Mouse (Mus musculus) kidney, postnatal 0 days (tissue): ENCODE data around the gene Slc4a10. TPM values are rescaled to one million over a fixed set of nuclear protein-coding genes. Genes with fewer than 3 reads are reported as not detected.

Experiments used
- ATAC-seq: fragments of 200-750 bp; cut with Nextera tagmentation; replicated peaks from 2 replicates; pipeline ENCODE4 v1.8.0; 2017; ENCODE audit warnings: low read depth, moderate number of reproducible peaks, moderate TSS enrichment, moderate library complexity; ENCODE audit not compliant: low FRiP score
- DNase-seq: peaks from one replicate; pipeline ENCODE4 v3.0.0-alpha.2; 2016; ENCODE audit warnings: low spot score
- H3K27ac ChIP-seq: fragments of 300-500 bp; sonication (generic); 2 replicates; pipeline ENCODE4 v1.5.1; 2014; ENCODE audit warnings: mild to moderate bottlenecking
- H3K27me3 ChIP-seq: fragments of 300-500 bp; sonication (generic); 2 replicates; pipeline ENCODE4 v1.6.1; 2014; ENCODE audit warnings: low read length, mixed read lengths; ENCODE audit not compliant: insufficient read depth
- H3K36me3 ChIP-seq: fragments of 300-500 bp; sonication (generic); 2 replicates; pipeline ENCODE4 v1.6.1; 2014; ENCODE audit warnings: low read length, mixed read lengths; ENCODE audit not compliant: insufficient read depth
- H3K4me1 ChIP-seq: fragments of 300-500 bp; sonication (generic); replicated peaks from 2 replicates; pipeline ENCODE4 v1.6.1; 2014; ENCODE audit warnings: antibody characterized with exemption, low read length, mixed read lengths; ENCODE audit not compliant: insufficient read depth
- H3K4me2 ChIP-seq: fragments of 300-500 bp; sonication (generic); 2 replicates; pipeline ENCODE4 v1.6.1; 2014; ENCODE audit warnings: mild to moderate bottlenecking, low read length, moderate library complexity, mixed read lengths
- H3K4me3 ChIP-seq: fragments of 300-500 bp; sonication (generic); replicated peaks from 2 replicates; pipeline ENCODE4 v1.5.1; 2014; ENCODE audit warnings: low read depth, low read length
- H3K9ac ChIP-seq: fragments of 300-500 bp; sonication (generic); 2 replicates; pipeline ENCODE4 v1.6.1; 2014; ENCODE audit warnings: low read depth, low read length
- H3K9me3 ChIP-seq: fragments of 300-500 bp; sonication (generic); replicated peaks from 2 replicates; pipeline ENCODE4 v1.6.1; 2016; ENCODE audit warnings: low read length, inconsistent platforms, mixed read lengths
- CTCF ChIP-seq: IDR thresholded peaks from 2 replicates; pipeline ENCODE4 v1.5.1; 2016; ENCODE audit warnings: antibody characterized with exemption, low read depth, mild to moderate bottlenecking, moderate library complexity
- WGBS: fragments of 180-500 bp; shearing (Covaris S2); extraction: QIAGEN DNeasy Blood & Tissue Kit; methylation state at CpG from one replicate; pipeline ENCODE4 v1.1.7; 2014; 5-methylcytosine and 5-hydroxymethylcytosine counted together
- polyA plus RNA-seq: library from polyadenylated mRNA; unstranded; fragments of >200 nt; fragmentation: Nextera tagmentation; extraction: Ambion mirVana; gene quantifications from 2 replicates; pipeline ENCODE4 v1.2.1, GENCODE M21; 2015

Gene Slc4a10
- polyA plus RNA-seq, 1 experiment from 2014 or later = 0.38 TPM

DNA sequence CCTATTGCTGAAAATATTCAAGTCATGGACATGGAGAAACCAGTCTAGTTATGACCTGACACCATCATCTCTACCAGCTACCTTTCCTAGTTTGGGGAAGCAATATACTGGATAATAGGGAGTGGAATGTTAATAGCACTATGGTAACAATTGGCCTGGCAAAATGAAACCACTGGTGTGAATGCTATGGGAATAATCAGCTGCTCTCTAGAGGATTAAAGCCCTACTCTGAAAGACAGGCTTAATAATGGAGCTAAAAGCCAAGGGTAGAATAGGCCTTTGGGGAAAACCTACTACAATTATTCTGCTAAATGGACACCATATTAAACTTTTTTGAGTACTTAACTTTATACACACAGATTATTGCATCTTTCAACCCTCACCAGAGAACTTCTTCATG, 30.2 kb downstream of the Slc4a10 start:
- Histone ChIP-seq H3K27ac (no peak overlapping the region), H3K4me2 (no peak overlapping the region), H3K36me3 (no peaks in the 10 kb centered on the region), H3K9ac (no peak overlapping the region), H3K27me3 (no peaks in the 10 kb centered on the region), H3K9me3 (no peaks in the 10 kb centered on the region), H3K4me3 (no peak overlapping the region), H3K4me1 (no peaks in the 10 kb centered on the region)
- TF ChIP-seq CTCF = no peak
- DNase-seq (no peak), ATAC-seq (no peak)

DNA sequence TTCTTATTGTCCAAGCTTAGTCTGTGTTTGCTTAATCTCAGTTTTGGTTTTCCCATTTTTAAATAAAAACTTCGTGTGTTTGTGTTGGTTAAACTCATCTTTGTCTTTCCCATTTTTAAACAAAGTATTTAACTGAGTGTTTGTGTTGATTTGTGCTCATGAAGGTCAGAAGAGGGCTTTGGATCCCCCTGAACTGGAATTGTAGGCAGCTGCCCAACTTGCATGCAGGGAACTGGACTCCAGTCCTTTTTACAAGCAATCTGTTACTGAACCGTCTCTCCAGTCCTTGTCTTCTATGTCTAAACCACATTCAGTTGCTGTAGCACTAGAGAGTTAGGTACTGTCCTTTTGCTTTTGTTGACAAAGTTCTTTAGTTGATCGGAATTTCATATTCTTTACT, 41.3 kb downstream of the Slc4a10 start:
- 77% methylated on average over 3 of the region's 3 CpGs for WGBS
- ATAC-seq = no peak
- no peak for TF ChIP-seq CTCF

DNA sequence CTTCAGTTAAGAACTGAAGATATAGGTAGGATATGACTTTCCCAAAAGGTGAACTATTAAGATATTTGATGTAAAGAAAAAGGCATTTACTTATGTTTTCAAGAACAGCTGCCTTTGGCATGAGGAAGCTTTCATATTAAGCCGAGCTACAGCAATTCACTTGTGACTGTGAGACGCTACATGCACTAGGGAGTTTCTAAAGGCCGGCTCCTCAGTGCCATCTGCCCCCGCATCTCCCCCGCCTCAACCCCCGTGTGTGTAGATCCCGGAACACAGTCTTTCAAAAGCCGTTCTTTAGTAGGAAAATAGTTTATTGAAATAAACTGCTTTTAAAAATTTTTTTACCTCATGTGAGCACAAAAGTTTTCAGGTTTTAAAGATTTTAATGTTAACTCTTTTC, 42.5 kb downstream of the Slc4a10 start:
- Histone ChIP-seq H3K9ac (no peak overlapping the region), H3K4me2 (no peak overlapping the region), H3K27ac (no peak overlapping the region), H3K27me3 (no peaks in the 10 kb centered on the region), H3K4me1 (no peaks in the 10 kb centered on the region), H3K4me3 (no peak overlapping the region), H3K9me3 (no peaks in the 10 kb centered on the region), H3K36me3 (no peaks in the 10 kb centered on the region)
- WGBS = 51% methylated on average over 8 of the region's 8 CpGs
- no peak for ATAC-seq
- TF ChIP-seq CTCF = no peak
- no peak for DNase-seq

More for the DNA sequence above, 41.3 kb downstream of the Slc4a10 start:
- DNase-seq = no peak
- no peak overlapping the region for H3K4me3 ChIP-seq
- H3K27me3 ChIP-seq = no peaks in the 10 kb centered on the region
- H3K9ac ChIP-seq = no peak overlapping the region
- no peaks in the 10 kb centered on the region for H3K4me1 ChIP-seq
- no peaks in the 10 kb centered on the region for H3K9me3 ChIP-seq
- no peak overlapping the region for H3K27ac ChIP-seq
- H3K36me3 ChIP-seq = no peaks in the 10 kb centered on the region
- H3K4me2 ChIP-seq = no peak overlapping the region

DNA sequence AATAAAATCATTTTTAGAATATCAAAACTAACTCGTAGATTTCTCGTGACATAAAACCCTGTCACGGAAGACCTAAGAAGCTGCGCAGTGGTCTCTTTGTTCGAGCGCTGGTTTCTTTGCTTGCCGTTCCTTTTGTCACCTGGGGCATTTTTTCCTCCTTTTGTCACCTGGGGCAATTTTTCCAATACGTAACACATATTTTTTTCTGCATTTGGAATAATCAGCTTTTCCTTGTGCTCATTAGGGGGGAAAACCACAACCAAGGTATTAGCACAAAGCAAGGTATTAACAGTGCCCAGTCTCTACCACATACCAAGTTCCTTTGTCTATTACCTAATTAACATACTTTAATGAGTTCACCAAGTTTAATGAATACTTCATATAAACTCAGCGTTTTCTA, 42.9 kb downstream of the Slc4a10 start:
- Histone ChIP-seq H3K27me3 (no peaks in the 10 kb centered on the region), H3K4me2 (no peak overlapping the region), H3K27ac (no peak overlapping the region), H3K4me3 (no peak overlapping the region), H3K36me3 (no peaks in the 10 kb centered on the region), H3K4me1 (no peaks in the 10 kb centered on the region), H3K9ac (no peak overlapping the region), H3K9me3 (no peaks in the 10 kb centered on the region)
- no peak for ATAC-seq
- DNase-seq = no peak
- no peak for TF ChIP-seq CTCF
- 83% methylated on average over 9 of the region's 9 CpGs for WGBS

DNA sequence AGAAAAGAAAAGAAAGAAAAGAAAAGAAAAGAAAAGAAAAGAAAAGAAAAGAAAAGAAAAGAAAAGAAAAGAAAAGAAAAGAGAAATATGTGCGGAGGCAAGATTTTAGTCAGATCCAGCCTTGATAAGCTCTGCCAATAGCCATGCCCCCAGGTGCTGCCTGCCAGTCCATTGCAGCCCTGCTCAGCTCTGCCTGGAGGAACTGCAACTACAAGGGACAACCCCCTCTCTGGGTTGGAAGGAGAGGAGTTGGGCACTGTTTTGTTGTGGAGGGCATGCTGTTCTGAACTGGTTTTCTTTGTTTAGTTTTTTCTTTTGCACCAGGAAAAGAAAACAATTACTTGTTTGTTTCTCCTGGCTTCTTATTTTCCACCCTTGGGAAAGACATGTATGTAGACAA, 54.3 kb downstream of the Slc4a10 start:
- Histone ChIP-seq H3K36me3 (no peaks in the 10 kb centered on the region), H3K27ac (no peak overlapping the region), H3K9ac (no peak overlapping the region), H3K9me3 (no peaks in the 10 kb centered on the region), H3K4me2 (no peak overlapping the region), H3K4me1 (no peaks in the 10 kb centered on the region), H3K27me3 (no peaks in the 10 kb centered on the region), H3K4me3 (no peak overlapping the region)
- ATAC-seq (no peak), DNase-seq (no peak)
- 81% methylated on average over 1 of the region's 1 CpGs for WGBS
- TF ChIP-seq CTCF = no peak

DNA sequence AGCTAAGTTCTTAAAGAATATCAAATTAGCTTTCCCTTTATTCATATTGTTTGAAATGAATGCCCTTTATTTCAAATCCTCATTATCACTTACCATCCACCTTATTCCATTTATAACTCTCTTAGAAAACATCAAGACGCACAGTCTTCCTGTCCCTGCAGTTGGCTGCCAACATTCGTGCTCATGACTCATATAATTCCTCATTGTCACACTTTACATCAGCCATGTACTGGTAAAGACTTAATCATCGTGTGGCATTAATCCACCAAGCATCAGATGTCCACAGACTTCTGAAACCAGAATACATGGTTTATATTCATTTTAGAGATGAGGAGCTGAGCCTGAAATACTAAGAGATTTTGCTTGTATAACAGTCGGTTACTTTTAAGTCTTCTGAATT, 69.1 kb downstream of the Slc4a10 start:
- no peaks in the 10 kb centered on the region for H3K9me3 ChIP-seq
- H3K9ac ChIP-seq = no peak overlapping the region
- DNase-seq = no peak
- no peaks in the 10 kb centered on the region for H3K36me3 ChIP-seq
- no peak for TF ChIP-seq CTCF
- H3K27ac ChIP-seq = no peak overlapping the region
- no peak for ATAC-seq
- no peak overlapping the region for H3K4me3 ChIP-seq
- no peak overlapping the region for H3K4me2 ChIP-seq
- no peaks in the 10 kb centered on the region for H3K27me3 ChIP-seq
- WGBS = 82% methylated on average over 4 of the region's 4 CpGs
- H3K4me1 ChIP-seq = no peaks in the 10 kb centered on the region

DNA sequence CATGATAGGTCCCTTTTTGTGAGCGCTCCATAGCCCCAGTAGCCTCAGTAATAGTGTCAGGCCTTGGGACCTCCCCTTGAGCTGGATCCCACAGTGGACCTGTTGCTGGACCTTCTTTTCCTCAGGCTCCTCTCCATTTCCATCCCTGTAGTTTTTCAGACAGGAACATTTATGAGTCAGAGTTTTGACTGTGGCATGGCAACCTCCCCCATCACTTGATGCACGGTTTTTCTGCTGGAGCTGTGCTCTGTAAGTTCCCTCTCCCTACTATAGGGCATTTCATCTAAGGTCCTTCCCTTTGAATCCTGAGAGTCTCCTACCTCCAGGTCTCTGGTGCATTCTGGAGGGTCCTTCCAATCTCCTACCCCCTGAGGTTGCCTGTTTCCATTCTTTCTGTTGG, 83.7 kb downstream of the Slc4a10 start:
- H3K9me3 ChIP-seq = no peaks in the 10 kb centered on the region
- H3K27me3 ChIP-seq = no peaks in the 10 kb centered on the region
- TF ChIP-seq CTCF = no peak
- ATAC-seq (no peak), DNase-seq (no peak)
- no peak overlapping the region for H3K27ac ChIP-seq
- 88% methylated on average over 2 of the region's 2 CpGs for WGBS
- no peak overlapping the region for H3K4me2 ChIP-seq
- H3K4me1 ChIP-seq = no peaks in the 10 kb centered on the region
- no peaks in the 10 kb centered on the region for H3K36me3 ChIP-seq
- H3K4me3 ChIP-seq = no peak overlapping the region
- H3K9ac ChIP-seq = no peak overlapping the region
